Mouse (Mus musculus) fibroblast of lung, adult 2 months (primary cell): ENCODE data around the gene Cst9.

Source experiments
- DNase-seq: peaks from one replicate; pipeline ENCODE4 v3.0.0-alpha.2; 2011; ENCODE audit warnings: low read depth

The Cst9 gene

GRCm38 (mm10) chr2:148877016-148877770 lies 42.2 kb downstream of the Cst9 start:
- no peak for DNase-seq

GRCm38 (mm10) chr2:148878641-148879130 lies 43.7 kb downstream of the Cst9 start:
- DNase-seq = no peak

GRCm38 (mm10) chr2:148879199-148879598 lies 44.3 kb downstream of the Cst9 start:
- no peak for DNase-seq

- DNase-seq = no peak
Measured at GRCm38 (mm10) chr2:148884738-148885137, 49.8 kb downstream of the Cst9 start.
